Mouse (Mus musculus) left cerebral cortex, adult 6 months (tissue): ENCODE data around the gene Cyp2g1. TPM values are rescaled to one million over a fixed set of nuclear protein-coding genes. Genes with fewer than 3 reads are reported as not detected.

Experiments
- long read RNA-seq, 2 experiments: library from polyadenylated mRNA; unstranded; transcript quantifications; one replicate each; pipeline ENCODE4 v2.0.0; 2019 to 2020
- polyA plus RNA-seq: library from polyadenylated mRNA; unstranded; fragments of <200 nt; fragmentation: Nextera tagmentation; gene quantifications from 2 replicates; pipeline ENCODE4 v1.2.3, GENCODE M21; 2021

Gene Cyp2g1
- polyA plus RNA-seq: not detected in 2 replicates
- long read RNA-seq, experiment 1: 0 reads
- long read RNA-seq, experiment 2: 0 reads

DNA sequence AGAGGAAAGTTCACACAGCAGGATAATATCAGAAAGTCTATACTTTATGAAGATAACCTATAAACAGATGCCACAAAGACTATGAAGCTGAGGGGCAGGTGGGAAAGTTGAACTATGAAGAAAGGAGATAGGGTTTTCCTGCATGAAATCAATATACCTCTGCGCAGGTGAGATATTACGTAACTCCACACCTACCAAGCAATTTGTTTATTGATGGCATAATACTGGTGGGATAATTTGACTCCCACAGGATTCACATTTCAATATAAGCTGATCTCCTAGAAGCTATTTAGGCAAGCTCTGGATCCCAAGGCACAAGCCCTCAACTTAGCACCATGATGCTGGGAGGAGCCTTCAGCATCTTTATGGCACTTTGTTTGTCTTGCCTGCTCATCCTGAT lies at the start of gene Cyp2g1:
Gene Cyp2g1, plus strand, starts transcription at position 301 of the 400 bp plus-strand sequence.

DNA sequence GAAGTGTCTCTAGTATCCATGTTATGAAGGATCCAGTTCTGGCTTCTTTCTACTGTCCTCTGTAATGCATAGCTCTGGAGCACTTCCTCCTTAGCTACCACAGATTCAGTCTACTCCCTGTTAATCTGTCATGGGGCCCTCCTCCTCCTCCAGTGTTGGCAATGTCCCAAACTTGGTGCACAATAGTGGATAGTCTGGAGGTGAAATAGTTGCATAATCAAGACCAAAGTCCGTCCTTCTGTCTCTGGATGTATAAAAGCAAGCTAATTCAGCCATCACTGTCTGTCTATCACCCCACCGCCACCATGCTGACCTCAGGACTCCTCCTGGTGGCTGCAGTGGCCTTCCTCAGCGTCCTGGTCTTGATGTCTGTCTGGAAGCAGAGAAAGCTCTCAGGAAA lies 26.4 kb downstream of the Cyp2g1 start, which contains the start of gene Cyp2a5:
Gene Cyp2a5, plus strand, starts transcription at position 247 of the 400 bp plus-strand sequence.

Other genes with a start within 250 kb of the Cyp2g1 start
- 0.03 TPM in 1 of 2 replicates, not detected in the other for gene Vmn1r185, start 190.4 kb upstream of the Cyp2g1 start, polyA plus RNA-seq
- not detected in 2 replicates for gene Cyp2b23, start 122.5 kb upstream of the Cyp2g1 start, polyA plus RNA-seq
- gene Cyp2b19, start 51.8 kb upstream of the Cyp2g1 start, polyA plus RNA-seq: 0.07 TPM in 1 of 2 replicates, not detected in the other
- 0.20 and 0.94 TPM in 2 replicates for gene Cyp2a5, start 26.4 kb downstream of the Cyp2g1 start, polyA plus RNA-seq
- not detected in 2 replicates for gene Cyp2a22, start 130.5 kb downstream of the Cyp2g1 start, polyA plus RNA-seq
- gene Cyp2a12, start 220.2 kb downstream of the Cyp2g1 start, polyA plus RNA-seq: not detected in 2 replicates